Mouse (Mus musculus): ENCODE measurements around the gene Canx. TPM values are rescaled to one million over a fixed set of nuclear protein-coding genes. Genes with fewer than 3 reads are reported as not detected.

Canx gene
- total and polyA plus RNA-seq, 2 experiments from 2014 or later, result 120 to 159 TPM

DNA sequence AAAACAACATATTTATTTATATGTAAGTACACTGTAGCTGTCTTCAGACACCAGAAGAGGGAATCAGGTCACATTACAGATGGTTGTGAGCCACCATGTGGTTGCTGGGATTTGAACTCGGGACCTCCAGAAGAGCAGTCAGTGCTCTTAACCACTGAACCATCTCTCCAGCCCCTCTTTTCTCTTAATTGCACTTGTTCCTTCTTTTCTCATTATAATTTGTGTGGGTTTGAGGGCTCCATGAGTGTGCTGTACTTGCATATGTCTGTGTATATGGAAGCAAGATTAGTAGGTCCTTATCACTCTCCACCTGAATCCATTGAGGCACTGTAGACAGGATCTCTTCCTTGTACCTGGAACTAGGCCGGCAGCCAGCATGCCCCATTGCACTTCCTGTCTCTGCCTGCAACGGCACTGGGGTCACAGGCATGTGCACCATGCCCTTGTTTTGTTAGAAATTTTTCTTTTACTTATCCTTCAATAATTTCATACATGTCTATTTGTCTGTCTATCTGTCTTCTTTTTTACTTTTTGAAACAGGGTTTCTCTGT is 2.7 kb upstream of the Canx start:
- H3K9me3 ChIP-seq (replicated peaks; ENCODE audit: control insufficient read depth, low read length), result no peaks in the 10 kb centered on the region
- H3K4me2 ChIP-seq (ENCODE audit: low read depth, low read length), result no peak overlapping the region
- no peak overlapping the region for H3K4me3 ChIP-seq (ENCODE audit: low read depth, low read length)
- H3K27ac ChIP-seq (ENCODE audit: low read depth), result no peak overlapping the region
- no peak for TF ChIP-seq CTCF (IDR thresholded peaks at IDR 0.05; ENCODE audit: low read depth)
- no peak for TF ChIP-seq EP300 (IDR thresholded peaks at IDR 0.05; ENCODE audit: low read depth)
- WGBS, result 59% methylated on average over 3 of the region's 3 CpGs
- no peak overlapping the region for H3K9ac ChIP-seq (replicated peaks; ENCODE audit: low read depth, low read length)
- H3K27me3 ChIP-seq (ENCODE audit: control insufficient read depth, insufficient read depth, low read length), result no peaks in the 10 kb centered on the region
- H3K36me3 ChIP-seq (replicated peaks; ENCODE audit: control insufficient read depth, insufficient read depth, low read length), result no peaks in the 10 kb centered on the region
- ATAC-seq (ENCODE audit: insufficient read depth, low read depth), result no peak
- H3K4me1 ChIP-seq (ENCODE audit: control insufficient read depth, insufficient read depth), result peaks cover 25% of the 10 kb centered on the region
- DNase-seq (ENCODE audit: low spot score), result no peak

DNA sequence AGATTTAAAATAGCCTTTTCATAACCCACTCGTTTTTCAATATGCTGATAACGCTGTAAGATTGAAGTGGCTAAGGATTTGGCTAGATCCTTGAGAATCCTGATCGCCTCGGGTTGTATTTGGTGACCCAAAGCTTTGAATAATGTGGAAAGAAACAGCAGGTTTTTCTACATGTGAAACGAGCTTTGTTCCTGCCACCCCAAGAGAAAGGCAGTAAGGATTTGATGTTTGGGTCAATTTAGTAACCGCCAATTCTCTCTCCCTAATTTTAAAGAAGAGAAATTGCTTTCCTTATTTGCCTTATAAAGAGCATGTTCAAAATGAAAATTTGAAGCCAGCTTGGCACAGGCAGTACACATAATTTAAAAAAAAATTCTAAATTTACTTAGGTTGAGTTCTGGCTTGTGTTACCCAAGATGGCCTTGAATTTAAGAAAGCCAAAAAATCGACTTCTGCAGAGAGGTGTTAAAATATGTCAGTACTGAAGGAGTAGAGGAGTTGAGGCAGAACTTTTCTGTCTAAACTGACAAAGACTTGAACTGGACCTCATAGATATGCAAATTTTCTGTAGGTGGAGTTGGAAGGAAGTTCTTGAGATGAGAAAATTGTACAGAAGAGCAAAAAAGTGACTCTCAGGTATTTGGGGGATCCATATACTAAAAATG is 961 bp upstream of the Canx start:
- H3K27me3 ChIP-seq (ENCODE audit: control insufficient read depth, insufficient read depth, low read length), result no peaks in the 10 kb centered on the region

DNA sequence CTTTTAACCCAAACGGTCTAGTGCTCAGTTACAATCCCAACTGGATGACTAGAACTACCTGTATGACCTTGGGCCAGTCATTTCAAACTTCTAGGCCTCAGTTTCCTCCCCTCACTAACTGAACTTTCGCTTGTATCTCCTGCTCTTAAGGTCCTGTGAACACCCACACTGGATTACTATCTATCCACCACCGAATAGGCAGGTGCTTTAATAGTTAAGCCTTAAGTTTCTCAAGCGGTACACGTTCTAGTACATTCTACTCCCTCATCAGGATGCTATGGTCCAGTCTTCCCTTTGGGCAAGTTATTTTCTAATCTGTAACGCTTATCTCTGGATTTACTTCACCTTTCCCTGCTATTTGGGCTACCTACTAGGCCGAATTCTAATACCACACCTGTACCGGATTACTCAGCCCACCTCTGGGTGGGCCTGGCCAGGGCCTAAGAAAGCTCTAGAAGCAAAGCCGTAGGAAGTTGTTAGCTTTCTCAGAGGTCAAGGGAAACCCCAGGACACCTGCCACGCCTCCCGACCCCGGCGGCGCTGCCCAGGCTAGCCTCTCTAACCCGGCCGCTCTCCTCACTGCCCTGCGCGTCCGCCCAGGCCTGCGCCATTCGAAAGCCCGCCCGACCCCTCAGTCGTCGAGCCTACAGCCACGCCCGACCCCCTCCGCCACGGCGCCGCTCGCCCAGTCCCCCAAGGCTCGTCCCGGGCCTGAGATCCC is 562 bp downstream of the Canx start:
- peak; percentile 45 for ATAC-seq (ENCODE audit: insufficient read depth, low read depth)
- peak overlapping the region; percentile 92 for H3K27ac ChIP-seq (ENCODE audit: low read depth)
- H3K9me3 ChIP-seq (replicated peaks; ENCODE audit: control insufficient read depth, low read length), result no peaks in the 10 kb centered on the region
- peaks cover 20% of the 10 kb centered on the region for H3K4me1 ChIP-seq (ENCODE audit: control insufficient read depth, insufficient read depth)
- peak overlapping the region; percentile 93 for H3K9ac ChIP-seq (replicated peaks; ENCODE audit: low read depth, low read length)
- WGBS, result under 1% methylated on average over 34 of the region's 34 CpGs
- DNase-seq (ENCODE audit: low spot score), result no peak
- H3K27me3 ChIP-seq (ENCODE audit: control insufficient read depth, insufficient read depth, low read length), result no peaks in the 10 kb centered on the region
- TF ChIP-seq EP300 (IDR thresholded peaks at IDR 0.05; ENCODE audit: low read depth) (no peak), CTCF (IDR thresholded peaks at IDR 0.05; ENCODE audit: low read depth) (no peak)
- H3K4me2 ChIP-seq (ENCODE audit: low read depth, low read length), result peak overlapping the region; percentile 88
- peak overlapping the region; percentile 84 for H3K4me3 ChIP-seq (ENCODE audit: low read depth, low read length)
- H3K36me3 ChIP-seq (replicated peaks; ENCODE audit: control insufficient read depth, insufficient read depth, low read length), result no peaks in the 10 kb centered on the region

More for the DNA sequence above, 961 bp upstream of the Canx start:
- H3K4me2 ChIP-seq (ENCODE audit: low read depth, low read length), result peak overlapping the region; percentile 81
- ATAC-seq (ENCODE audit: insufficient read depth, low read depth) (no peak), DNase-seq (ENCODE audit: low spot score) (no peak)
- peak overlapping the region; percentile 84 for H3K4me3 ChIP-seq (ENCODE audit: low read depth, low read length)
- TF ChIP-seq CTCF (IDR thresholded peaks at IDR 0.05; ENCODE audit: low read depth) (no peak), EP300 (IDR thresholded peaks at IDR 0.05; ENCODE audit: low read depth) (no peak)
- H3K4me1 ChIP-seq (ENCODE audit: control insufficient read depth, insufficient read depth), result peaks cover 20% of the 10 kb centered on the region
- WGBS, result 3% methylated on average over 7 of the region's 7 CpGs
- H3K27ac ChIP-seq (ENCODE audit: low read depth), result peak overlapping the region; percentile 81
- no peaks in the 10 kb centered on the region for H3K9me3 ChIP-seq (replicated peaks; ENCODE audit: control insufficient read depth, low read length)
- H3K9ac ChIP-seq (replicated peaks; ENCODE audit: low read depth, low read length), result peak overlapping the region; percentile 82
- no peaks in the 10 kb centered on the region for H3K36me3 ChIP-seq (replicated peaks; ENCODE audit: control insufficient read depth, insufficient read depth, low read length)

DNA sequence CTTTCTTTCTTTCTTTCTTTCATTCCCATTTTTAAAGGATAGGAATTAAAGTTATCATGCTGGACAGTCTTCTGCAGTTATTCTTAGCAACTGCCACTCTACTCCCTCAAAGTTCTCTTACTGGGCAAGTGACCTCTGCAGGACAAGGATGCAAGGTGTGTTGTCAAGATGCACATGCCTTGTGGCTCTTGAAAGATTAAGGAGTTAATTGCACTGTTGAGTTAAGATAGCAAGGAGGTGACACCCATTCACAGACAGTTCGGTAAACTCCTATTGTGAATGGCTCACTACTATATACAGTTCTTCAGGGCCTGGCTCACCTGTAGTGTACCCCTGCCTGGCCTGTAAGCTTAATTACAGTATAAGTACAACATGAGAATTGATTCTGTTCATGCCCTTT is 1.6 kb downstream of the Canx start:
- H3K9me3 ChIP-seq (replicated peaks; ENCODE audit: control insufficient read depth, low read length), result no peaks in the 10 kb centered on the region
- peak overlapping the region; percentile 84 for H3K4me3 ChIP-seq (ENCODE audit: low read depth, low read length)
- peaks cover 20% of the 10 kb centered on the region for H3K4me1 ChIP-seq (ENCODE audit: control insufficient read depth, insufficient read depth)
- DNase-seq (ENCODE audit: low spot score) (no peak), ATAC-seq (ENCODE audit: insufficient read depth, low read depth) (no peak)
- H3K36me3 ChIP-seq (replicated peaks; ENCODE audit: control insufficient read depth, insufficient read depth, low read length), result 0 out of 2 replicates have a peak, but pooled peaks cover 3% of the 10 kb centered on the region
- 3% methylated on average over 1 of the region's 1 CpGs for WGBS
- H3K27me3 ChIP-seq (ENCODE audit: control insufficient read depth, insufficient read depth, low read length), result no peaks in the 10 kb centered on the region
- no peak overlapping the region for H3K9ac ChIP-seq (replicated peaks; ENCODE audit: low read depth, low read length)
- H3K4me2 ChIP-seq (ENCODE audit: low read depth, low read length), result peak overlapping the region; percentile 88
- no peak for TF ChIP-seq CTCF (IDR thresholded peaks at IDR 0.05; ENCODE audit: low read depth)
- no peak overlapping the region for H3K27ac ChIP-seq (ENCODE audit: low read depth)

DNA sequence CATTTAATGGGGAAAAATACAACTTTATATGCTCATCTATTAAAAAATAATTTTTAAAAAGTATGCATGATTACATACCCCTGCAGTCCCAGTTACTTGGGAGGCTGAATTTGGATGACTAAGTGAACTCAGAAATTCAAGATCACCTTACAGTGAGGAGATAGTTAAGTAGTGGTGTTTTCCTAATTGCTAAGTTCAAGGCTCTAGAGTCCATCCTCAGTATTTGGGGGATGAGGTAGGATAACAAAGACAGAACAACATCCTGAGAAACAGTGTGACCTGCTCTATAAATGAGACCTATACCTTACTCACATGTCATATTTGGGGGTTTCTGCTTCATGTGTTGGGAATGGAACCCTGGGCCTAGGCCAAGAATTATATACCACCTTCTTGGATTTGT is 3.1 kb downstream of the Canx start:
- H3K4me1 ChIP-seq (ENCODE audit: control insufficient read depth, insufficient read depth), result peaks cover 20% of the 10 kb centered on the region
- ATAC-seq (ENCODE audit: insufficient read depth, low read depth), result no peak
- no peak overlapping the region for H3K27ac ChIP-seq (ENCODE audit: low read depth)
- 0 out of 2 replicates have a peak, but pooled peaks cover 5% of the 10 kb centered on the region for H3K36me3 ChIP-seq (replicated peaks; ENCODE audit: control insufficient read depth, insufficient read depth, low read length)
- no peaks in the 10 kb centered on the region for H3K27me3 ChIP-seq (ENCODE audit: control insufficient read depth, insufficient read depth, low read length)
- H3K9me3 ChIP-seq (replicated peaks; ENCODE audit: control insufficient read depth, low read length), result no peaks in the 10 kb centered on the region
- no peak overlapping the region for H3K4me3 ChIP-seq (ENCODE audit: low read depth, low read length)
- TF ChIP-seq CTCF (IDR thresholded peaks at IDR 0.05; ENCODE audit: low read depth), result no peak
- no peak for TF ChIP-seq EP300 (IDR thresholded peaks at IDR 0.05; ENCODE audit: low read depth)
- no peak overlapping the region for H3K4me2 ChIP-seq (ENCODE audit: low read depth, low read length)
- DNase-seq (ENCODE audit: low spot score), result no peak
- H3K9ac ChIP-seq (replicated peaks; ENCODE audit: low read depth, low read length), result no peak overlapping the region
